Mouse (Mus musculus) kidney, postnatal 0 days (tissue): ENCODE data around the gene Card6. TPM values are rescaled to one million over a fixed set of nuclear protein-coding genes. Genes with fewer than 3 reads are reported as not detected.
"Not testable (repeated sequence)": the region's sequence is repeated elsewhere in the genome, so short reads cannot be mapped to it uniquely, and the experiment has no call there.

Experiments used
- ATAC-seq: fragments of 200-750 bp; cut with Nextera tagmentation; replicated peaks from 2 replicates; pipeline ENCODE4 v1.8.0; 2017; ENCODE audit warnings: low read depth, moderate number of reproducible peaks, moderate TSS enrichment, moderate library complexity; ENCODE audit not compliant: low FRiP score
- DNase-seq: peaks from one replicate; pipeline ENCODE4 v3.0.0-alpha.2; 2016; ENCODE audit warnings: low spot score
- H3K27ac ChIP-seq: fragments of 300-500 bp; sonication (generic); 2 replicates; pipeline ENCODE4 v1.5.1; 2014; ENCODE audit warnings: mild to moderate bottlenecking
- H3K27me3 ChIP-seq: fragments of 300-500 bp; sonication (generic); 2 replicates; pipeline ENCODE4 v1.6.1; 2014; ENCODE audit warnings: low read length, mixed read lengths; ENCODE audit not compliant: insufficient read depth
- H3K36me3 ChIP-seq: fragments of 300-500 bp; sonication (generic); 2 replicates; pipeline ENCODE4 v1.6.1; 2014; ENCODE audit warnings: low read length, mixed read lengths; ENCODE audit not compliant: insufficient read depth
- H3K4me1 ChIP-seq: fragments of 300-500 bp; sonication (generic); replicated peaks from 2 replicates; pipeline ENCODE4 v1.6.1; 2014; ENCODE audit warnings: antibody characterized with exemption, low read length, mixed read lengths; ENCODE audit not compliant: insufficient read depth
- H3K4me2 ChIP-seq: fragments of 300-500 bp; sonication (generic); 2 replicates; pipeline ENCODE4 v1.6.1; 2014; ENCODE audit warnings: mild to moderate bottlenecking, low read length, moderate library complexity, mixed read lengths
- H3K4me3 ChIP-seq: fragments of 300-500 bp; sonication (generic); replicated peaks from 2 replicates; pipeline ENCODE4 v1.5.1; 2014; ENCODE audit warnings: low read depth, low read length
- H3K9ac ChIP-seq: fragments of 300-500 bp; sonication (generic); 2 replicates; pipeline ENCODE4 v1.6.1; 2014; ENCODE audit warnings: low read depth, low read length
- H3K9me3 ChIP-seq: fragments of 300-500 bp; sonication (generic); replicated peaks from 2 replicates; pipeline ENCODE4 v1.6.1; 2016; ENCODE audit warnings: low read length, inconsistent platforms, mixed read lengths
- CTCF ChIP-seq: IDR thresholded peaks from 2 replicates; pipeline ENCODE4 v1.5.1; 2016; ENCODE audit warnings: antibody characterized with exemption, low read depth, mild to moderate bottlenecking, moderate library complexity
- WGBS: fragments of 180-500 bp; shearing (Covaris S2); extraction: QIAGEN DNeasy Blood & Tissue Kit; methylation state at CpG from one replicate; pipeline ENCODE4 v1.1.7; 2014; 5-methylcytosine and 5-hydroxymethylcytosine counted together
- polyA plus RNA-seq: library from polyadenylated mRNA; unstranded; fragments of >200 nt; fragmentation: Nextera tagmentation; extraction: Ambion mirVana; gene quantifications from 2 replicates; pipeline ENCODE4 v1.2.1, GENCODE M21; 2015

The Card6 gene
- polyA plus RNA-seq, 1 experiment from 2014 or later: 1.4 TPM

DNA sequence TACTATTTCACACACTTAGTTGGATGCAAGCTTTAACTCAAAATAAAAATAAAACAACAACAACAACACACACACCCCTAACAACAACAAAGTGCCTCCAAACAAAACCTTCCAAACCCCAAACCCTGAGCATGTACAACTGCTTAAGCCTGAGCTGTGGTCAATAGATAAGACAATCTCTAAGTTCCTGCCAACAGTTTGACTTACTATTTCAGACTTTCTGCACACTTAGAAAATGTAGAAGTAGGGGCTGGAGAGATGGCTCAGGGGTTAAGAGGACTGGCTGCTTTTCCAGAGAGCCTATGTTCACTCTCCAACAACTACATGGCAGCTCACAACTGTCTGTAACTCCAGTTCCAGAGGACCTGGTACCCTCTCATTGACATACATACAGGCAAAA is 32.0 kb upstream of the Card6 start:
- Histone ChIP-seq H3K4me3 (no peak overlapping the region), H3K4me2 (no peak overlapping the region), H3K27ac (no peak overlapping the region), H3K36me3 (no peaks in the 10 kb centered on the region), H3K4me1 (peaks cover 10% of the 10 kb centered on the region), H3K9me3 (no peaks in the 10 kb centered on the region), H3K9ac (no peak overlapping the region), H3K27me3 (no peaks in the 10 kb centered on the region)
- no peak for DNase-seq
- no peak for TF ChIP-seq CTCF
- ATAC-seq: no peak

GRCm38 (mm10) chr15:5139863-5140262 is 31.5 kb upstream of the Card6 start:
- Histone ChIP-seq H3K9me3 (no peaks in the 10 kb centered on the region), H3K4me3 (no peak overlapping the region), H3K36me3 (no peaks in the 10 kb centered on the region), H3K27me3 (no peaks in the 10 kb centered on the region), H3K9ac (no peak overlapping the region), H3K4me1 (peaks cover 5% of the 10 kb centered on the region), H3K27ac (no peak overlapping the region), H3K4me2 (no peak overlapping the region)
- no peak for TF ChIP-seq CTCF
- WGBS: 85% methylated on average over 7 of the region's 7 CpGs
- DNase-seq: no peak
- no peak for ATAC-seq

DNA sequence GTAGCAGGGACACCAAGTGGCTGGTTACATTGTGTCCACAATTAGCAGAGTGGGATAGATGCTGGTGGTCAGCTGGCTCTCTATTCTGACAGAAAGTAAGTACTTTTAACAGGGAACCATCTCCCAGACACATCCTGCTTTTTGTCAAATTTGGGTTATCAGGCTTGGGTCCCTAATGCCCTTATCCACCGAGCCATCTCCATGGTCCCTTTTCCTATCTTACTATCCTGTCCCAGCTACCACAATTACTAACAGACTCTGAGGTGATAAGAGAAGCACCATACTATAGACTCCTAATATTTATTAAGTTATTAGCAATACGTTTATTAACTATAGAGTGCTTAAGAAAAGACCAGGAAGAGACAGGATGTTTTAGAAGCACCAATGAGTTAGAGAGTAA is 31.0 kb upstream of the Card6 start:
- Histone ChIP-seq H3K27ac (no peak overlapping the region), H3K36me3 (no peaks in the 10 kb centered on the region), H3K27me3 (no peaks in the 10 kb centered on the region), H3K4me2 (no peak overlapping the region), H3K9me3 (no peaks in the 10 kb centered on the region), H3K4me3 (no peak overlapping the region), H3K9ac (no peak overlapping the region), H3K4me1 (no peaks in the 10 kb centered on the region; the same call in 1 of the 2 replicates)
- TF ChIP-seq CTCF: no peak
- DNase-seq: no peak
- ATAC-seq: no peak
- WGBS: 95% methylated on average over 2 of the region's 2 CpGs

DNA sequence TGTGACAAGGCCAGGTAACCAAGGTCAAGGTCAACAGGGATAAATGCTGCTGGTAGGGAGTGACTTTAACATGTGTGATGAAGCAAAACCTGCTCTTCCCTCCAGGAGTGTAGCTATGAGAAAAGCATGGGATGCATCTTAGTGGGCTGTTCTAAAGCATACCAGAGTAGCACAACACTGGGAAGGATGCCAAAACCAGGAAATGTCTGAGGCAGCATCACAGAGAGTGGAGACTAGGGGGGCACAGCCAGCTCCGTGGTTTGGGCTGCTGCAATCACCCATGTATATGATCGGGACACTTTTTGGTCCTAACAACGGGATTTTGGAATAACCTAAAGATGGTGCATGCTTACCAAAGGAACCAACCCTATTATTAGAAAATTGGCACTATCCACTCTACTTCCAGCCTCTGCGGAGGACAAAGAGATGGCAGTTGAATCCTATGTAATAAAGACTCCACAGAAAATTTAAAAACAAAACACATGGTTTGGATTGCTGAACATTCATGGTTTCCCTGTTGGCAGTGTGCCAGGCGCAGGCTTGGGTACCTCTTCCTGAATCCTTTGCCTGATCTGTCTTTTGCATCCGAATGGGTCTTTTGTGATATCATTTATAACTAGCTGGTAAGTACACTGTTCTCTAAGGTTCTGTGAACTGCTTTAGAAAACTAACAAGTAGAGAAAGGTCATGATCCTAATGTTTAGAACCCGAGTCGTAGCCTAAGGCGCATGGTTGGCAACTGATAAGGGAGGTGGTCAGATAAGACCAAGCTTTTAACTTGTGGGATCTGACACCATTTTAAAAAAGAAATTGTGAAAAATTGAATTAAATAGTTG is 29.9 kb upstream of the Card6 start:
- no peak for ATAC-seq
- 70% methylated on average over 9 of the region's 9 CpGs for WGBS

GRCm38 (mm10) chr15:5134945-5135483 is 26.7 kb upstream of the Card6 start:
- ATAC-seq (no peak), DNase-seq (no peak)
- TF ChIP-seq CTCF: no peak
- Histone ChIP-seq H3K4me2 (no peak overlapping the region), H3K4me3 (no peak overlapping the region), H3K27ac (no peak overlapping the region), H3K9me3 (no peaks in the 10 kb centered on the region), H3K9ac (no peak overlapping the region), H3K36me3 (no peaks in the 10 kb centered on the region), H3K4me1 (no peaks in the 10 kb centered on the region), H3K27me3 (no peaks in the 10 kb centered on the region)
- 72% methylated on average over 8 of the region's 8 CpGs for WGBS

More for the DNA sequence above, 29.9 kb upstream of the Card6 start:
- Histone ChIP-seq H3K4me1 (no peaks in the 10 kb centered on the region; the same call in 1 of the 2 replicates), H3K9ac (no peak overlapping the region), H3K4me3 (no peak overlapping the region), H3K27ac (no peak overlapping the region), H3K4me2 (no peak overlapping the region), H3K36me3 (no peaks in the 10 kb centered on the region), H3K9me3 (no peaks in the 10 kb centered on the region), H3K27me3 (no peaks in the 10 kb centered on the region)
- DNase-seq: peak; percentile 38
- no peak for TF ChIP-seq CTCF

- Histone ChIP-seq H3K4me2 (no peak overlapping the region), H3K36me3 (no peaks in the 10 kb centered on the region), H3K27me3 (no peaks in the 10 kb centered on the region), H3K4me3 (no peak overlapping the region), H3K27ac (no peak overlapping the region), H3K9me3 (no peaks in the 10 kb centered on the region), H3K4me1 (no peaks in the 10 kb centered on the region), H3K9ac (no peak overlapping the region)
- DNase-seq (no peak), ATAC-seq (no peak)
- 67% methylated on average over 3 of the region's 3 CpGs for WGBS
- TF ChIP-seq CTCF: no peak
Measured at GRCm38 (mm10) chr15:5134179-5134578, 25.8 kb upstream of the Card6 start.

- H3K27me3 ChIP-seq: no peaks in the 10 kb centered on the region
- no peaks in the 10 kb centered on the region for H3K9me3 ChIP-seq
- H3K27ac ChIP-seq: no peak overlapping the region
- no peaks in the 10 kb centered on the region for H3K36me3 ChIP-seq
- DNase-seq: no peak
- H3K9ac ChIP-seq: no peak overlapping the region
- no peak overlapping the region for H3K4me2 ChIP-seq
- WGBS: 74% methylated on average over 3 of the region's 3 CpGs
- TF ChIP-seq CTCF: no peak
- no peak for ATAC-seq
- no peak overlapping the region for H3K4me3 ChIP-seq
- no peaks in the 10 kb centered on the region for H3K4me1 ChIP-seq
Measured at GRCm38 (mm10) chr15:5133301-5133700, 25.0 kb upstream of the Card6 start.

DNA sequence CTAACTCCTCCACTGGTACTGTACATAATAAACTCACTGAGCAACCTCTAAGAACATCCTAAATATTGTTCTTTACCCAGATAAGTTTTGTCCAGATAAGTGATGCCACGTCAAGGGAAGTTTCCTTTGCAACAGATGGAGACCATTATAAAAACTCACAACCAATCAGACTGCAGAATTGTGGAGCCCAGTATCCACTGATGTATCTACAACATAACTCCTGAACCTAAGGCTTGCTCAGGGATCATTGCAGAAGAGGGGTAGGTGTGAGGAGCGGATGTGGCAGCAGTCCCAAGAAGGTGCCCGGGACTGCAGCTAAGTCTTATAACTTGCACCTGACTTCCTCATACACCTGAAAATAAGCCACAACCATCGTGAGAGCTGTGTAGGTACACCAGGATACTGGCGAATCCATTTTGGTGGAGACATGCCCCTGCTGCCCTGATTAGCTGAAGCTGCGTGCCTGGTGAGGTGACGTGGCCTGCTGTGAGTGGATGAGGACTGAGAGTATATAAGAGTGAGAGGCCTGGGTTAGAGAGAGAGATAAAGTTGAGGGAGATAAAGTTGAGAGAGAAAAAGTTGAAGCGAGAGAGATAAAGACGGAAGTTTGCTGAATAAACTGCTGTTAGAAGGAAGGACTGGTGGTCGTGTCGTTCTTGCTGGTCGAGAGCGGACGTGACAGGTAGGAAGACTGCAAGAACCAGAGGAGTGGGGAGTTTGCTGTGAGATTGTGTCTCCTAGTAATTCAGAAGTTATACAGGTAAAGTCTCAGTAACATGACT is 22.7 kb upstream of the Card6 start:
- not testable (repeated sequence) for H3K9ac ChIP-seq, ATAC-seq, H3K4me1 ChIP-seq, DNase-seq, H3K9me3 ChIP-seq, H3K27ac ChIP-seq, H3K4me3 ChIP-seq, H3K36me3 ChIP-seq, H3K4me2 ChIP-seq, H3K27me3 ChIP-seq
- WGBS: 89% methylated on average over 14 of the region's 14 CpGs
